Mouse (Mus musculus): ENCODE data around the gene Olfr1506. TPM values are rescaled to one million over a fixed set of nuclear protein-coding genes. Genes with fewer than 3 reads are reported as not detected.

Gene Olfr1506
- polyA plus RNA-seq, 1 experiment from 2014 or later: not detected

Other genes starting within 250 kb of the Olfr1506 start
- not detected in 2 replicates for gene Olfr1261, start 233.3 kb downstream of the Olfr1506 start, polyA plus RNA-seq (2015; fragmentation: Nextera tagmentation; extraction: Ambion mirVana)
- gene Olfr1262, start 224.3 kb downstream of the Olfr1506 start, polyA plus RNA-seq (2015; fragmentation: Nextera tagmentation; extraction: Ambion mirVana): not detected in 2 replicates
- gene Olfr1263, start 212.4 kb downstream of the Olfr1506 start, polyA plus RNA-seq (2015; fragmentation: Nextera tagmentation; extraction: Ambion mirVana): not detected in 2 replicates
- not detected in 2 replicates for gene Olfr1264, start 198.9 kb downstream of the Olfr1506 start, polyA plus RNA-seq (2015; fragmentation: Nextera tagmentation; extraction: Ambion mirVana)
- gene Olfr1265, start 189.2 kb downstream of the Olfr1506 start, polyA plus RNA-seq (2015; fragmentation: Nextera tagmentation; extraction: Ambion mirVana): not detected in 2 replicates
- gene Olfr140, start 160.9 kb downstream of the Olfr1506 start, polyA plus RNA-seq (2015; fragmentation: Nextera tagmentation; extraction: Ambion mirVana): not detected in 2 replicates
- not detected in 2 replicates for gene Olfr1269, start 103.1 kb downstream of the Olfr1506 start, polyA plus RNA-seq (2015; fragmentation: Nextera tagmentation; extraction: Ambion mirVana)
- 0.19 TPM in 1 of 2 replicates, not detected in the other for gene Olfr32, start 82.2 kb downstream of the Olfr1506 start, polyA plus RNA-seq (2015; fragmentation: Nextera tagmentation; extraction: Ambion mirVana)
- gene Olfr1270, start 71.4 kb downstream of the Olfr1506 start, polyA plus RNA-seq (2015; fragmentation: Nextera tagmentation; extraction: Ambion mirVana): not detected in 2 replicates
- gene Olfr142, start 33.1 kb upstream of the Olfr1506 start, polyA plus RNA-seq (2015; fragmentation: Nextera tagmentation; extraction: Ambion mirVana): not detected in 2 replicates
- not detected in 2 replicates for gene Olfr1271, start 46.5 kb upstream of the Olfr1506 start, polyA plus RNA-seq (2015; fragmentation: Nextera tagmentation; extraction: Ambion mirVana)
- gene Olfr1272, start 68.3 kb upstream of the Olfr1506 start, polyA plus RNA-seq (2015; fragmentation: Nextera tagmentation; extraction: Ambion mirVana): not detected in 2 replicates
- gene Gm13769, start 97.7 kb upstream of the Olfr1506 start, polyA plus RNA-seq (2015; fragmentation: Nextera tagmentation; extraction: Ambion mirVana): not detected in 2 replicates
- gene Olfr1274-ps, start 174.2 kb upstream of the Olfr1506 start, polyA plus RNA-seq (2015; fragmentation: Nextera tagmentation; extraction: Ambion mirVana): not detected in 2 replicates